Mouse (Mus musculus) adrenal gland (tissue): ENCODE measurements around the gene Gm4312.
"Not testable (repeated sequence)": the region's sequence is repeated elsewhere in the genome, so short reads cannot be mapped to it uniquely, and the experiment has no call there.

Experiments
- intact Hi-C: fragments of 180-260 bp; cut with DNase I; formaldehyde crosslinking; loops from one replicate; pipeline ENCODE4 v1.15.1; 2025
- long read RNA-seq, 2 experiments: library from polyadenylated mRNA; unstranded; transcript quantifications; one replicate each; pipeline ENCODE4 v2.0.0; 2020; ENCODE audit warnings: borderline replicate concordance in 1 of 2; ENCODE audit not compliant: insufficient replicate concordance in 1 of 2

Gene Gm4312
- long read RNA-seq, experiment 1, result 0 reads
- long read RNA-seq, experiment 2, result 0 reads

DNA sequence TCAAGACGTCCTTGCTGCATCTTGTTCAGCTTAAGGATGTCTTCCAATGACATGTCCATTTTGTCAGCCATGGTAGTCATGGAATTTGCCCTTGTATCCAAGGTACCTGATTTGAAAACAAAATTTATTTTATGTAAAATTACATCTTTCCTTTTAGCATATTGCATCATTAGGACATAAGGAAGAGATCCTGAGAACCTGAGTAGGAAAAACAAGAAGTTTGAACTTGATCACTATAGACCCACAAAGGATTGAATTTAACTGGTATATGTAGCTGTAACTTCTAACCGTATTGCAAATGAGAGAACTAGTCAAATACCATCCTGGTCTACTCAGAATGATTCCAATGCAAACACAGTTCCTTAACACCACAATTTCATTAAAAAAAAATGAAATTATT is at the start of gene Gm4312:
Gm4312 (minus strand) TSS at position 101 of the 400 bp plus-strand sequence.
- intact Hi-C loops, result not testable (repeated sequence)

DNA sequence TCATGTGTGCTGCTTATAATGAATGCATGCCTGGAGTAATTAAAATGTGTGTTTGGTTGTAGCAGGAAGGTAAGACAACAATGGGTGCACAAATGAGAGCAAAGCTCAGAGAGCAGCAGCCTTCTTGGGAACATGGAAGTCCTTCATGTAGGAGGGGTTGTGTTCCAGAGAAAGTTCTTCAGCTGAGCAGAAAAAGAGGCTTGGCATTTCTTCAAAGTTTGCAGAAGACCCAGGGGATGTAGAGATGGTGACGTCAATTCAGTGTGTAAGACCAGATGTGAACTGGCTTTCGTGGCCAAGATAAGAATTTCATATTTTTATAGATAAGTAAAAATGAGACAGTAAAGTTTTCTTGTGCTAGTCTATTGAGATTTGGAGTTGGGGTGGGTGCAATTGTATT is 45.2 kb upstream of the Gm4312 start:
- intact Hi-C loops, result no loop called here

DNA sequence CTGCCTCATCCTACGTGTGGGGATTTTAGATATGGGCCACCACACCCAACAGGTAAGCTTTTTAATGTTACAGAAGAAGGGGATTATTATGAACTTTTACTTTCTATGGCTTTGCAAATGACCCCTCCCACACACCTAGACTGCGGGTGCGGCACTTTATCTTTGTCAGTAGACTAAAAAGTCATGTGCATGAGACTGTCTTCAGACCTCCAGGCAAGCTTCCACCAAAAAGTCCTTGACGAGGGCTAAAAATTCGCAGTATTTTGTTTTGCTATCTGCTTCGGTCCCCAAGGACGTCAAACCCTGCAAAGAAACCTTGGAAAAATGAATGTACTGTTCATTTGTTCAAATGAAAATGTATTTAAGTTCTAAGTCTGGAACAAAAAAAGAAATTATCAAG is 33.2 kb upstream of the Gm4312 start:
- intact Hi-C loops, result no loop called here

DNA sequence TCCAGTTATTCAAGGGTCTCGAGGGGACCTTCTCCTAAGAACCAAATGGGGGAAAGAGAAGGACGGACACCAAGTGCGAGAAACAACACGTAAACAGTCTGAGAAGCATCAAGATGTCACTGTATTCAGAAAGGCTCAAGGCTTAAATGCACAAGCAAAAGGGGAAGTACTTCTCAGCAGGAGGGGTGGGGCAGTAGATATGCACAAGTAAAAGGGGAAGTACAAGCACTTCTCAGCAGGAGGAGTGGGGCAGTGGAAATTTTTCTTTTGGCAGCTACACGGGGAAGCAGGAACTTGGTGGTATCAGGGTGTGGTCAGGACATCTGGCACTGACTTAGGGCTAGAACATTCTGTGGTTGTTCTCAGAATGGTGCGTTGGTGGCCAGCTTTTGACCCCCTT is 19.9 kb upstream of the Gm4312 start:
- intact Hi-C loops, result not testable (repeated sequence)

DNA sequence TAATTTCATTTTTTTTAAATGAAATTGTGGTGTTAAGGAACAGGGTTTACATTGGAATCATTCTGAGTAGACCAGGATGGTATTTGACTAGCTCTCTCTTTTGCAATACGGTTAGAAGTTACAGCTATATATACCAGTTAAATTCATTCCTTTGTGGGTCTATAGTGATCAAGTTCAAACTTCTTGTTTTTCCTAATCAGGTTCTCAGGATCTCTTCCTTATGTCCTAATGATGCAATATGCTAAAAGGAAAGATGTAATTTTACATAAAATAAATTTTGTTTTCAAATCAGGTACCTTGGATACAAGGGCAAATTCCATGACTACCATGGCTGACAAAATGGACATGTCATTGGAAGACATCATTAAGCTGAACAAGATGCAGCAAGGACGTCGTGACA is 21.3 kb downstream of the Gm4312 start, which contains the start of gene Gm4307:
Gm4307 (plus strand) TSS at position 301 of the 400 bp plus-strand sequence.
- intact Hi-C loops, result not testable (repeated sequence)

DNA sequence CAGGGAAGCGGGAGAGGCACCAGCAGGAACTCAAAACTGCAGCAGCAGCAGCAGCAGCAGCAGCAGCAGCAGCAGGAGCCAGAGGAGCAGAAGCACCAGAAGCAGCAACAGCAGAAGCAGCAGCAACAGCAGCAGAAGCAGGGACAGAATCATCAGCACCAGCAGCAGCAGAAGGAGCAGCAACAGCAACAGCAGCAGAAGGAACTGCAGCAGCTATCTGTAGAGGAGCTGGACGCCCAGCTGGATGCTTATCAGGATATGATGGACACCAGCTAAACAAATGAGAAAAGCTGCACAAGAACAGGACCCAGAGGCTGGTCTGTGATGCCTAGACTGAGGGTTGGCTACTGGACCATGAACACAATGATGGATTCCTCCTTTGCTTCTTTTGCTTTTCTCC is 25.5 kb downstream of the Gm4312 start:
- intact Hi-C loops, result not testable (repeated sequence)

DNA sequence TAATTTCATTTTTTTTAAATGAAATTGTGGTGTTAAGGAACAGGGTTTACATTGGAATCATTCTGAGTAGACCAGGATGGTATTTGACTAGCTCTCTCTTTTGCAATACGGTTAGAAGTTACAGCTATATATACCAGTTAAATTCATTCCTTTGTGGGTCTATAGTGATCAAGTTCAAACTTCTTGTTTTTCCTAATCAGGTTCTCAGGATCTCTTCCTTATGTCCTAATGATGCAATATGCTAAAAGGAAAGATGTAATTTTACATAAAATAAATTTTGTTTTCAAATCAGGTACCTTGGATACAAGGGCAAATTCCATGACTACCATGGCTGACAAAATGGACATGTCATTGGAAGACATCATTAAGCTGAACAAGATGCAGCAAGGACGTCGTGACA is 31.6 kb downstream of the Gm4312 start, which contains the start of gene Gm4305:
Gm4305 (plus strand) TSS at position 301 of the 400 bp plus-strand sequence.
- intact Hi-C loops, result not testable (repeated sequence)

DNA sequence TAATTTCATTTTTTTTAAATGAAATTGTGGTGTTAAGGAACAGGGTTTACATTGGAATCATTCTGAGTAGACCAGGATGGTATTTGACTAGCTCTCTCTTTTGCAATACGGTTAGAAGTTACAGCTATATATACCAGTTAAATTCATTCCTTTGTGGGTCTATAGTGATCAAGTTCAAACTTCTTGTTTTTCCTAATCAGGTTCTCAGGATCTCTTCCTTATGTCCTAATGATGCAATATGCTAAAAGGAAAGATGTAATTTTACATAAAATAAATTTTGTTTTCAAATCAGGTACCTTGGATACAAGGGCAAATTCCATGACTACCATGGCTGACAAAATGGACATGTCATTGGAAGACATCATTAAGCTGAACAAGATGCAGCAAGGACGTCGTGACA is 36.7 kb downstream of the Gm4312 start, which contains the start of gene Gm4303:
Gm4303 (plus strand) TSS at position 301 of the 400 bp plus-strand sequence.
- intact Hi-C loops, result not testable (repeated sequence)

DNA sequence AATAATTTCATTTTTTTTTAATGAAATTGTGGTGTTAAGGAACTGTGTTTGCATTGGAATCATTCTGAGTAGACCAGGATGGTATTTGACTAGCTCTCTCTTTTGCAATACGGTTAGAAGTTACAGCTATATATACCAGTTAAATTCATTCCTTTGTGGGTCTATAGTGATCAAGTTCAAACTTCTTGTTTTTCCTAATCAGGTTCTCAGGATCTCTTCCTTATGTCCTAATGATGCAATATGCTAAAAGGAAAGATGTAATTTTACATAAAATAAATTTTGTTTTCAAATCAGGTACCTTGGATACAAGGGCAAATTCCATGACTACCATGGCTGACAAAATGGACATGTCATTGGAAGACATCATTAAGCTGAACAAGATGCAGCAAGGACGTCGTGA is 41.8 kb downstream of the Gm4312 start, which contains the start of gene Gm4302:
Gm4302 (plus strand) TSS at position 301 of the 400 bp plus-strand sequence.
- intact Hi-C loops, result not testable (repeated sequence)

DNA sequence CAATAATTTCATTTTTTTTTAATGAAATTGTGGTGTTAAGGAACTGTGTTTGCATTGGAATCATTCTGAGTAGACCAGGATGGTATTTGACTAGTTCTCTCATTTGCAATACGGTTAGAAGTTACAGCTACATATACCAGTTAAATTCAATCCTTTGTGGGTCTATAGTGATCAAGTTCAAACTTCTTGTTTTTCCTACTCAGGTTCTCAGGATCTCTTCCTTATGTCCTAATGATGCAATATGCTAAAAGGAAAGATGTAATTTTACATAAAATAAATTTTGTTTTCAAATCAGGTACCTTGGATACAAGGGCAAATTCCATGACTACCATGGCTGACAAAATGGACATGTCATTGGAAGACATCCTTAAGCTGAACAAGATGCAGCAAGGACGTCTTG is 47.0 kb downstream of the Gm4312 start, which contains the start of gene Gm4301:
Gm4301 (plus strand) TSS at position 301 of the 400 bp plus-strand sequence.
- intact Hi-C loops, result not testable (repeated sequence)
